Mouse (Mus musculus) heart, adult 2 months (tissue): Measurements from ENCODE around the gene Dguok. TPM values are rescaled to one million over a fixed set of nuclear protein-coding genes. Genes with fewer than 3 reads are reported as not detected.

Experiments
- DNase-seq, 2 experiments: peaks; one replicate each; pipeline ENCODE4 v3.0.0; 2021
- H3K27ac ChIP-seq: fragments of 200-600 bp; 2 replicates; pipeline ENCODE4 v1.8.1; 2022
- H3K27me3 ChIP-seq: fragments of 200-500 bp; 2 replicates; pipeline ENCODE4 v1.6.1; 2012; ENCODE audit warnings: mild to moderate bottlenecking, low read length, inconsistent platforms, mixed read lengths; ENCODE audit not compliant: control insufficient read depth, insufficient read depth
- H3K36me3 ChIP-seq: fragments of 200-500 bp; 2 replicates; pipeline ENCODE4 v1.6.1; 2012; ENCODE audit warnings: low read length, inconsistent platforms; ENCODE audit not compliant: control insufficient read depth, insufficient read depth
- H3K4me1 ChIP-seq: fragments of 200-500 bp; 2 replicates; pipeline ENCODE4 v1.6.1; 2011; ENCODE audit warnings: low read length; ENCODE audit not compliant: control insufficient read depth, insufficient read depth
- H3K4me3 ChIP-seq: fragments of 200-600 bp; 2 replicates; pipeline ENCODE4 v1.8.1; 2022
- H3K79me2 ChIP-seq: fragments of 200-500 bp; replicated peaks from 2 replicates; pipeline ENCODE4 v1.6.1; 2012; ENCODE audit warnings: mild to moderate bottlenecking, inconsistent platforms, low read length, moderate library complexity, mixed read lengths; ENCODE audit not compliant: control insufficient read depth, insufficient read depth
- H3K9ac ChIP-seq: fragments of 200-500 bp; 2 replicates; pipeline ENCODE4 v1.6.1; 2012; ENCODE audit warnings: low read depth, mild to moderate bottlenecking, control low read depth, inconsistent platforms, low read length, mixed read lengths
- CTCF ChIP-seq: fragments of 200-600 bp; IDR thresholded peaks from 2 replicates; pipeline ENCODE4 v1.8.1; 2022; ENCODE audit warnings: antibody characterized with exemption, mild to moderate bottlenecking, moderate library complexity
- EP300 ChIP-seq: fragments of 200-500 bp; IDR thresholded peaks from 2 replicates; pipeline ENCODE4 v1.6.1; 2011; ENCODE audit warnings: low read depth, low read length, control low read depth; ENCODE audit not compliant: insufficient read depth
- POLR2A ChIP-seq: fragments of 200-500 bp; IDR thresholded peaks from 2 replicates; pipeline ENCODE4 v1.6.1; 2011; ENCODE audit warnings: mild to moderate bottlenecking, low read depth, low read length, control low read depth; ENCODE audit not compliant: insufficient read depth
- WGBS: fragments of 180-500 bp; shearing (Covaris S2); methylation state at CpG from one replicate; pipeline ENCODE4 v1.1.7; 2018; 5-methylcytosine and 5-hydroxymethylcytosine counted together
- intact Hi-C: fragments of 180-260 bp; cut with DNase I; formaldehyde crosslinking; loops from one replicate; pipeline ENCODE4 v1.15.1; 2025
- polyA plus RNA-seq: library from polyadenylated mRNA; depleted of rRNA; stranded (reverse); fragments of >200 nt; gene quantifications from 2 replicates; pipeline ENCODE4 v1.2.3, GENCODE M21; 2012
- total RNA-seq, 2 experiments: library from RNA; stranded (reverse); gene quantifications; 2 replicates each; pipeline ENCODE4 v1.2.3; 2021

The Dguok gene
- total and polyA plus RNA-seq, 3 experiments: 32.4 to 48.1 (median 33.7) TPM

DNA sequence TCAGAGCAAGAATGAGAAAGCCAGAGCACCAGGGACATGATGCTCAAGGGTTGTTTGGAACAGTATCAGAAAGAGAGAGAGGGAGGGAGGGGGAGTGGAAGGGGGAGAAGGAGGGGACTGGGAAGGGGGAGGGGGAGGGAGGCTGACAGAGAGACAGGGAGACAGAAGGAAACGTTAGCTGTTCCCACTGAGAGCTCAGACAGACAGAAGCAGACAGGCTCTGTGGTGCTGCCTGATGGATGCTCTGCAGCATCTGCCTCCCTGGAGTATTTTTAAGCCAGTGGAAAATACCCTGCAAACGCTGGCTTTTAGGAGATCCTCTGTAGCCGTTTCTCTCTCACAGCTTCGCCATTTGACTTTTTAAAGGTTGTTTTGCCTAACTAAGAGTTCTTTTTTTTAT, 33.2 kb upstream of the Dguok start:
- Histone ChIP-seq H3K4me1 (no peaks in the 10 kb centered on the region; the same call in 1 of the 2 replicates), H3K27ac (no peak overlapping the region), H3K9ac (no peak overlapping the region), H3K79me2 (no peaks in the 10 kb centered on the region), H3K4me3 (no peak overlapping the region), H3K27me3 (no peaks in the 10 kb centered on the region), H3K36me3 (no peaks in the 10 kb centered on the region)
- WGBS: 54% methylated on average over 4 of the region's 4 CpGs
- DNase-seq: no peak
- intact Hi-C loops: no loop called here
- TF ChIP-seq EP300 (no peak), POLR2A (no peak), CTCF (no peak)

DNA sequence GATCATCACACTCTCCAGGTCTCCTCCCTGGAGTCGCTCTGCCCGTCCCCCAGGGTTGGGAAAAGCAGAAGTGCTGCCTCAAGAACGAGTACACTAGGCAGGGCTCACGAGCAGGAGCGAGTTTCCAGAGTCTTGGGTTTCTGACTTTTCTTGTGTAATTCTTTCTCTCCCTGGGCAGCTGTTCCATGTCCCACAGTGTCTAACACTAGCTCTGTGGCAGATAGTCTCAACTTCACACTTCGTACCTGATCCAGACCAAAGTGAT, 30.0 kb upstream of the Dguok start:
- no peak overlapping the region for H3K9ac ChIP-seq
- no peaks in the 10 kb centered on the region for H3K79me2 ChIP-seq
- WGBS: 59% methylated on average over 6 of the region's 6 CpGs
- H3K4me1 ChIP-seq: no peaks in the 10 kb centered on the region; the same call in 1 of the 2 replicates
- TF ChIP-seq POLR2A (no peak), CTCF (no peak), EP300 (no peak)
- no peaks in the 10 kb centered on the region for H3K27me3 ChIP-seq
- DNase-seq: no peak
- no peak overlapping the region for H3K27ac ChIP-seq
- H3K4me3 ChIP-seq: no peak overlapping the region
- H3K36me3 ChIP-seq: no peaks in the 10 kb centered on the region
- intact Hi-C loops: no loop called here

DNA sequence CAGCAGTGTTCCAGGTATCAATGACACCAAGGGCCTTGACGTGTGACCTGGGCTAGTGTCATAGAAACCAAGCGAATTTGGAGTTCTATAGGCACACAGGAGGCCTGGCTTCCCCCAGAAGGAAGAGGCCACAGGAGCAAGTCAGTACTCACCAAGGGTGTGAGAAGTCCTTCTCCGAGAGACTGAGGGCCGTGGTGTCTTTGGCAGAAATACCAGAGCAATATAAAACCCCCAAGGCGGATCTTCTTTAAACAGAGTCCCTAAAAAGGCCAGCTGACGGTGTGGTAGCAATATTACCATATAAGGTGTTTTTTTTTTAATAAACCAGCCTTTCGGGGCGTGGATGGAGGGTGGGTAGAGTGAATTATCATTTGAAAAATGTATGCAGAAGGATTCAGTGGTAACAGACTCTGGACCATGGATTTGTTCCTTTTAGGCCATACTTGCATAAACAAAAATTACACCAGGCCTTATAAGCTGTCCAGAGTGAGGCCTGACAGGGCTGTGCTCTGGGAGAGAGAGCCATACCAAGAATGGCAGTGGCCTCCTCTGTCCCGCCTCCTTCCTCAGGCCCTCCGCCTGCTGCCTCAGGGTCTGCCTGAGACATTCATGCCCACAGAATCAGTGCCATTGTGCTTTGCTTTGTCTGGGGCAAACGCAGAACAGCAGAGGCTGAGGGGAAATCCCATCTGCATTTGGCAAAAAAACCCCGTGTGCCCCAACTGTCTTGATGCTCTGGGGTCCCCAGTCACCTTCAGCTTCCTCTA, 29.4 kb upstream of the Dguok start, which contains the start of gene Actg2:
Gene Actg2, minus strand, starts transcription at position 238 of the 767 bp plus-strand sequence.
- Histone ChIP-seq H3K9ac (no peak within 1 kb of the TSS), H3K27ac (no peak within 1 kb of the TSS), H3K36me3 (no peaks in the 10 kb centered on the region), H3K4me3 (no peak within 1 kb of the TSS), H3K79me2 (no peaks in the 10 kb centered on the region), H3K4me1 (no peaks in the 10 kb centered on the region), H3K27me3 (no peaks in the 10 kb centered on the region)
- DNase-seq: no peak
- intact Hi-C loops: no loop called here
- TF ChIP-seq CTCF (no peak), POLR2A (no peak), EP300 (no peak)
- 78% methylated on average over 12 of the region's 12 CpGs for WGBS

DNA sequence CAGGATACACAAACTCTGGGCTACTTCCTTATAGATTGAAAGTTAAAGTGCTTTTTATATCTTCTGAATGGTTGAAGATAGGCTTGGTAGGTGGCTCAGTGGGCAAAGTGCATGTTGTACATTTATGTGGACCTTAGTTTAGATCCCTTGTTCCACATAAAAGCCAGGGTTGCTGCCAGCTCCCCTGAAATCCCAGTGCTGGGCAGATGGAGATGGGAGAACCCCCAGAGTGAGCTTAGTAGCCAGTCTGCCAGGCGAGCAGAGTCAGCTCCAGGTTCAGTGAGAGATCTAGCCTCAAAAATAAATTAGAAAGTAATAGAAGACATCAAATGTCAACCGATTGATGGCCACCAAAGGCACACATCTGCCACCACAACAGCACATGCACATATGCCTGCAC, 25.8 kb upstream of the Dguok start:
- intact Hi-C loops: no loop called here
- Histone ChIP-seq H3K4me3 (no peak overlapping the region), H3K4me1 (no peaks in the 10 kb centered on the region), H3K27me3 (no peaks in the 10 kb centered on the region), H3K27ac (no peak overlapping the region), H3K36me3 (no peaks in the 10 kb centered on the region), H3K9ac (no peak overlapping the region), H3K79me2 (no peaks in the 10 kb centered on the region)
- TF ChIP-seq POLR2A: no peak
- no peak for TF ChIP-seq CTCF
- TF ChIP-seq EP300: no peak
- no peak for DNase-seq
- WGBS: 80% methylated on average over 2 of the region's 2 CpGs

DNA sequence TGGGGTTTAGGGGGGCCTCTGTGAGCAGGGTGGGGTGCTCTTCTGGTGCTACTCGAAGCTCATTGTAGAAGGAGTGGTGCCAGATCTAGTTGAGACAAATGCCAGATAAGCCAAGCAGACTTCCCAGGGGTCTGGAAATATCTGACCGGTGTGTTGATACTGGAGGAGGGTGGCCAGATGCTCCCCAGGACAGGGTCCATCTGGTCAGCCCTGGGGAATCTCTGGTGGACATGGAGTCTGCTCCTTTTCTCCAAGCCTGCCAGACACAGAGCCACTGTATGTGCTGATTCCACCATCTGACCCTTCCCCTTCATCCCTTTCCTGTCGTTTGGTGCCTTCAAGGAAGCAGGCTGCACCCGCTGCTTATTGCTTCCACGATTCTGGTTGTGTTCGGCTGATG, 16.4 kb upstream of the Dguok start:
- no peak for TF ChIP-seq CTCF
- no peak for TF ChIP-seq EP300
- TF ChIP-seq POLR2A: no peak
- Histone ChIP-seq H3K36me3 (no peaks in the 10 kb centered on the region), H3K4me3 (no peak overlapping the region), H3K27ac (no peak overlapping the region), H3K27me3 (no peaks in the 10 kb centered on the region), H3K79me2 (no peaks in the 10 kb centered on the region), H3K4me1 (no peaks in the 10 kb centered on the region), H3K9ac (no peak overlapping the region)
- no peak for DNase-seq
- WGBS: 34% methylated on average over 6 of the region's 6 CpGs
- intact Hi-C loops: no loop called here

DNA sequence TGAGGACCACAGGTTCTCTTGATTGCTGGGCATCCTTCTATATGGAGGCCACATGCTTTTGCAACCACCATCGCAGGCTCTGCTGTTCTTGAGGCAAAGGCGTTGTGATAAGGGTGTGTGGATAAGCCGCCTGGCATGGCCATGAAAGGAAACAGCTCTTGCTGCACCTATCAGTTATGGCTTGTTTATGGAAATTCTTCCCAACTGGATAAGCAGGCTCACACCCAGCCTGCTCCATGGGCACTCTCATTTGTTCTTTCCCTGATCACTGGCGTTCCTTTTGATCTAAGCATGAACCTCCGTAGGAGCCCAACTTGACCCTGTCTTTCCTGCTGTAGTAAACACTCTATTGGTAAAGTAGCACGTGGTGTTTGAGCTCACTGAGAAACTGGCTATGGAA, 15.0 kb upstream of the Dguok start:
- H3K4me1 ChIP-seq: no peaks in the 10 kb centered on the region
- intact Hi-C loops: no loop called here
- H3K4me3 ChIP-seq: no peak overlapping the region
- H3K79me2 ChIP-seq: no peaks in the 10 kb centered on the region
- H3K9ac ChIP-seq: no peak overlapping the region
- no peaks in the 10 kb centered on the region for H3K27me3 ChIP-seq
- no peaks in the 10 kb centered on the region for H3K36me3 ChIP-seq
- H3K27ac ChIP-seq: no peak overlapping the region
- DNase-seq: no peak
- TF ChIP-seq CTCF: no peak
- no peak for TF ChIP-seq POLR2A
- TF ChIP-seq EP300: no peak
- WGBS: 25% methylated on average over 6 of the region's 6 CpGs
